27 mouse cellular contexts compared by ENCODE assay signal in the genomic region with DNA sequence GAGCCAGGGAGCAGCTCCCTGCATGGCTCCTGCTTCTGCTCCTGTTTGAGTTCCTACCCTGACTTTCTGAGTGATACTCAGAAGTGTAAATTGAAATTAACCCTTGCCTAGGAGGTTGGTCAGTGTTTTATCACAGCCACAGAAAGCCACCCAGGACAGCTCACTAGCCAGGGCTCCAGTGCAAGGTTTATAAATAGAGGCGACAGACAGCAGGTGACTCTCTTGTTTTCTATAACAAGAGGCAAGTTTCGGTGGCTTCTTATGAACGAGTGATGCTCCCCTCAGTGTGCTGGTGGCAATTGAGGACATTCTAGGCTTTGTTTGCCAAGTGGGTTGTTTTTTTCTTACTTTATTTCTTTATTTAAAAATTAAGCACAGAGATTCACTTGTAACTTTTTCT. TPM values are rescaled to one million over a fixed set of nuclear protein-coding genes. Genes with fewer than 3 reads are reported as not detected.
DNase-seq lines count a peak whose midpoint lies in the region; ATAC-seq and TF ChIP-seq lines count a peak whose summit lies in the region.
"Had no signal": no experiment of that assay in that cellular context is flagged by ENCODE, and none has a peak within 500 bp of the region (broad histone marks: within the 10 kb centered on the region; RNA-seq: fewer than 3 reads in every experiment).

No protein-coding gene starts in this region.

- no peaks in the 10 kb centered on the region for H3K27me3 ChIP-seq in lung, postnatal 0 days (replicated peaks; ENCODE audit: insufficient read depth, low read length)
- H3K27me3 ChIP-seq: CH12.LX; embryonic facial prominence, embryonic 12.5 days; forebrain, embryonic 13.5 days; forebrain, embryonic 15.5 days; Patski had no signal

- no peaks in the 10 kb centered on the region for H3K4me1 ChIP-seq in lung, postnatal 0 days (ENCODE audit: insufficient read depth, low read depth, low read length)
- H3K4me1 ChIP-seq: embryonic facial prominence, embryonic 10.5 days; embryonic facial prominence, embryonic 12.5 days; forebrain, embryonic 13.5 days; forebrain, embryonic 15.5 days had no signal

- H3K36me3 ChIP-seq in lung, postnatal 0 days (ENCODE audit: insufficient read depth, low read length), result no peaks in the 10 kb centered on the region
- H3K36me3 ChIP-seq: forebrain, embryonic 15.5 days had no signal

- peak; percentile 69 for DNase-seq in heart, adult 11 months
- DNase-seq in heart, adult 9 months (ENCODE audit: low spot score in 2 of 2), result no peak
- DNase-seq in heart, postnatal 4 days, result peak; percentile 2
- no peak for DNase-seq in heart, postnatal 14 days
- DNase-seq in lung, postnatal 0 days (ENCODE audit: low spot score), result peak; percentile 40
- DNase-seq in lung, postnatal 4 days, result no peak
- DNase-seq: adrenal gland, adult 8-10 months; adrenal gland, postnatal 14 days; adrenal gland, postnatal 36 days; B cell, adult 2 months; cerebellum, adult 11-12 months; cerebellum, adult 2 months; cerebellum, adult 9-10 months; cerebellum, postnatal 25 days had no signal

- WGBS in lung, postnatal 0 days, result 81% methylated on average over 3 of the region's 3 CpGs

- no peak overlapping the region for H3K4me2 ChIP-seq in lung, postnatal 0 days (replicated peaks; ENCODE audit: low read depth, low read length)
- H3K4me2 ChIP-seq: embryonic facial prominence, embryonic 12.5 days; forebrain, embryonic 13.5 days; forebrain, embryonic 15.5 days had no signal

- no peak overlapping the region for H3K9ac ChIP-seq in lung, postnatal 0 days (replicated peaks; ENCODE audit: low read depth)
- H3K9ac ChIP-seq: embryonic facial prominence, embryonic 12.5 days; forebrain, embryonic 13.5 days; forebrain, embryonic 15.5 days had no signal

- ATAC-seq in lung, postnatal 0 days, result no peak
- ATAC-seq: activated CD4-positive, CD25-positive, alpha-beta regulatory T cell, adult 4 months; CD4-positive, CD25-positive, alpha-beta regulatory T cell, adult 4 months; forebrain, embryonic 13.5 days; forebrain, embryonic 15.5 days; Patski had no signal

- intact Hi-C loops in heart, postnatal 14 days (cut with DNase I), result no loop called here

- no peak overlapping the region for H3K27ac ChIP-seq in lung, postnatal 0 days (ENCODE audit: low read length)
- H3K27ac ChIP-seq: embryonic facial prominence, embryonic 10.5 days; embryonic facial prominence, embryonic 12.5 days; forebrain, embryonic 13.5 days; forebrain, embryonic 15.5 days had no signal

- no peak for TF ChIP-seq EP300 in lung, postnatal 0 days (IDR thresholded peaks at IDR 0.05)

- no peaks in the 10 kb centered on the region for H3K9me3 ChIP-seq in lung, postnatal 0 days (ENCODE audit: low read length)
- H3K9me3 ChIP-seq: embryonic facial prominence, embryonic 12.5 days; forebrain, embryonic 13.5 days; forebrain, embryonic 15.5 days; G1E had no signal

- no peak for TF ChIP-seq CTCF in lung, postnatal 0 days (IDR thresholded peaks at IDR 0.05)

- H3K4me3 ChIP-seq in lung, postnatal 0 days (ENCODE audit: low read depth, low read length), result no peak overlapping the region
- H3K4me3 ChIP-seq: embryonic facial prominence, embryonic 10.5 days; embryonic facial prominence, embryonic 12.5 days; forebrain, embryonic 13.5 days; forebrain, embryonic 15.5 days had no signal

RNA-seq across cellular contexts. Expression of gene Txnrd3, which starts 23.2 kb away (rescaled TPM):
- total RNA-seq in heart, postnatal 4 days (2021), result 10 to 100 TPM; 27.1 to 27.3 TPM
- total RNA-seq in heart, postnatal 14 days (2021), result 10 to 100 TPM; 20.1 to 20.3 TPM
- 20.6 and 26.3 TPM in 2 replicates for polyA plus RNA-seq in lung, postnatal 0 days (2015; fragmentation: Nextera tagmentation; extraction: Ambion mirVana)

RNA-seq across cellular contexts. Expression of gene Vmn1r40, which starts 40.4 kb away (rescaled TPM):
- total RNA-seq in heart, postnatal 4 days (2021), result not detected
- not detected for total RNA-seq in heart, postnatal 14 days (2021)
- not detected in 2 replicates for polyA plus RNA-seq in lung, postnatal 0 days (2015; fragmentation: Nextera tagmentation; extraction: Ambion mirVana)
- total RNA-seq: adrenal gland, adult 18-20 months; adrenal gland, adult 8-10 months; adrenal gland, postnatal 14 days; adrenal gland, postnatal 36 days; CH12.LX had no signal
- polyA plus RNA-seq: activated CD4-positive, CD25-positive, alpha-beta regulatory T cell, adult 4 months; CD4-positive, CD25-positive, alpha-beta regulatory T cell, adult 4 months; cerebellum, adult 2 months; cortical plate, adult 2 months; embryonic facial prominence, embryonic 10.5 days; embryonic facial prominence, embryonic 12.5 days; embryonic facial prominence, embryonic 14.5 days; forebrain, embryonic 11.5 days; forebrain, embryonic 13.5 days; forebrain, embryonic 15.5 days; G1E had no signal

Comparison
In these comparisons a context has a peak if more than half of its experiments do, and no peak if none do; other contexts are left out.
1. DNase-seq: peak in heart, adult 11 months (single experiment), heart, postnatal 4 days (single experiment) and lung, postnatal 0 days (single experiment); none in heart, adult 9 months (0 of 2), heart, postnatal 14 days (0 of 2) and lung, postnatal 4 days (0 of 2).